Mouse (Mus musculus) cerebellum, postnatal 36 days (tissue): Measurements from ENCODE around the gene Olfr1461.

Experiments
- DNase-seq, 2 experiments: peaks; one replicate each; pipeline ENCODE4 v3.0.0; 2021 to 2022; ENCODE audit warnings: mixed read lengths in 2 of 2

Gene Olfr1461

DNA sequence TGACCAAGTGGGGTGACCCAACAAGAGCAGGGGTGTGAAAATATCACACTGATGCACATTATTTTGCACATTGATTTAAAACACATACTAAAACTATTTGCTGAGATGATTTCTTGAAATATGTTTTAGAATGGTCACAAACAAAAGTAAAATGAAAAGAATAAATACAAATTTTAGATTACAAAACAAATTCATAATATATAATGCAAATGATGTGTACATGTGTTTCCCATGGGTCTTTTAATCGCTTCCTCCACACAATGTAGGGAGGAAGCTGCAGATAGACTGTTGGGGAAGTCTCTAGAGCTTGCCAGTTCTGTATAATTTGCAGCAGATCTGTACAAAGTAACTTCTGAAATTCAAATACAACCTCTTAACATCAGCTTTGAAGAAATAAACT is at the start of gene Olfr1461:
Olfr1461 (plus strand) TSS at position 301 of the 400 bp plus-strand sequence.
- no peak for DNase-seq

DNA sequence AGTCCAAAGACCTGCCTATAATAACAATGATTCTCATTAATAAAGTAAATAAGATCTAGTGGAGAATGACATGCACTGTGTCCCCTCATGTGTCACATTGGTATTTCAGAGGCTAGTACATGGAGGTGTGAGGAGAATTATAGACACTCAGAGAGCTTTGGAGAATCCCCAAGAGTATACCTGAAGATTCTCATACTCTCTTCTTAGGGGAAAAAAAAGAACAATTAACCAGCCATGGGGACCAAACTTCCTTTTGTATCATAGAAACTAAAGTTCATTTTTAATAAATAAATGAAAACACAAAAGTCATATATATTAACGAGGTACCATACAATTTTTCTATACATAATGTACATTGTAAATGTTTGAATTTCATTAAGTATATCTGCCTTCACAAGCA is 13.4 kb upstream of the Olfr1461 start, which contains the start of gene Olfr1459:
Olfr1459 (minus strand) TSS at position 101 of the 400 bp plus-strand sequence.
- no peak for DNase-seq

DNA sequence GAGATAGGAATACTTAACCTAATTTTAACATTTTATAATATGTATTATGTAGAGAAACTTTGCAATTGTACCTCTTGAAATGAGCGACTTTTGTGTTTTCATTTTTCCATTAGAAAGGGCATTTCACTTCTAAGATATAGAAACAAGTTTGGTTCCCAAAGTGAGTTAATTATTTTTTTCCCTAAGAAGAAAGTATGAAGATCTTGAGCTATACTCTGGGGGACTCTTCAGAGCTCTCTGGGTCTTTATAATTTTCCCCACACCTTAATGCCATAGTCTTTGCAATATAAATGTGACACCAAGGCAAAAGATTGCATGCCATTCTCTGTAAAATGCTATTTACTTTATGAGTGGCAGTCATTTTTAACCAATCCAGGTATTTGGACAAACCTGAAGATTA is 22.6 kb downstream of the Olfr1461 start, which contains the start of gene Olfr1462:
Olfr1462 (plus strand) TSS at position 301 of the 400 bp plus-strand sequence.
- no peak for DNase-seq
